8 mouse cellular contexts compared by ENCODE assay signal in genomic region chr9:66157958-66158830, GRCm38 (mm10). TPM values are rescaled to one million over a fixed set of nuclear protein-coding genes. Genes with fewer than 3 reads are reported as not detected.
DNase-seq lines count a peak whose midpoint lies in the region; ATAC-seq and TF ChIP-seq lines count a peak whose summit lies in the region.

TSS of gene Dapk2 (plus strand) at chr9:66158223.

- peak within 1 kb of the TSS; percentile 48 for H3K4me2 ChIP-seq in hindbrain, postnatal 0 days (ENCODE audit: low read depth, low read length)

- peak; percentile 61 for DNase-seq in WW6 (ENCODE audit: low read depth, low spot score)
- DNase-seq in cerebellum, postnatal 4 days (ENCODE audit: low spot score in 2 of 2), result peak; percentile 50 to 66
- DNase-seq in gastrocnemius, adult 8-10 months (ENCODE audit: low spot score in 2 of 2), result peak; percentile 77 to 86
- DNase-seq in hindbrain, postnatal 0 days (ENCODE audit: low spot score), result peak; percentile 70
- peak; percentile 20 to 21 for DNase-seq in left cerebral cortex, adult 8-10 months (ENCODE audit: low spot score in 2 of 2)
- DNase-seq in right cerebral cortex, adult 2 months (ENCODE audit: low spot score in 2 of 2), result peak; percentile 27 to 35
- peak; percentile 88 for DNase-seq in urinary bladder, postnatal 14 days (ENCODE audit: low spot score)

- H3K9ac ChIP-seq in hindbrain, postnatal 0 days (replicated peaks; ENCODE audit: low read length), result no peak within 1 kb of the TSS

- peak within 1 kb of the TSS; percentile 35 for H3K4me3 ChIP-seq in hindbrain, postnatal 0 days (ENCODE audit: low read length)
- peak within 1 kb of the TSS; percentile 92 for H3K4me3 ChIP-seq in megakaryocyte, embryonic 14.5 days (replicated peaks)

- peaks cover 6% of the 10 kb centered on the region; the same call in 1 of the 2 replicates for H3K4me1 ChIP-seq in hindbrain, postnatal 0 days (ENCODE audit: insufficient read depth, low read length)
- peaks cover 51% of the 10 kb centered on the region for H3K4me1 ChIP-seq in megakaryocyte, embryonic 14.5 days

- peak; percentile 78 for ATAC-seq in hindbrain, postnatal 0 days

- peak; percentile 46 for TF ChIP-seq CTCF in hindbrain, postnatal 0 days (IDR thresholded peaks at IDR 0.05; ENCODE audit: low read depth)

- no peaks in the 10 kb centered on the region for H3K36me3 ChIP-seq in hindbrain, postnatal 0 days (ENCODE audit: insufficient read depth, low read length)
- H3K36me3 ChIP-seq in megakaryocyte, embryonic 14.5 days (replicated peaks; ENCODE audit: low read length), result no peaks in the 10 kb centered on the region

- no peaks in the 10 kb centered on the region for H3K9me3 ChIP-seq in hindbrain, postnatal 0 days (ENCODE audit: low read length)
- H3K9me3 ChIP-seq in megakaryocyte, embryonic 14.5 days, result peaks cover 21% of the 10 kb centered on the region

- no peak within 1 kb of the TSS for H3K27ac ChIP-seq in hindbrain, postnatal 0 days

- 3% methylated on average over 58 of the region's 58 CpGs for WGBS in hindbrain, postnatal 0 days

- H3K27me3 ChIP-seq in hindbrain, postnatal 0 days (ENCODE audit: insufficient read depth, low read length), result no peaks in the 10 kb centered on the region
- peaks cover 66% of the 10 kb centered on the region for H3K27me3 ChIP-seq in megakaryocyte, embryonic 14.5 days (replicated peaks)

RNA-seq across cellular contexts. Expression of gene Dapk2, which starts in this region (rescaled TPM):
- 10 to 100 TPM; 28.1 to 36.2 (median 34.1) TPM for total RNA-seq in gastrocnemius, adult 8-10 months (2022)
- 0.21 TPM in 1 of 2 replicates, not detected in the other for total RNA-seq in hindbrain, postnatal 0 days (2014; rRNA removed)
- 0.55 and 0.58 TPM in 2 replicates for polyA plus RNA-seq in hindbrain, postnatal 0 days (2015; fragmentation: Nextera tagmentation; extraction: Ambion mirVana)
- total RNA-seq in left cerebral cortex, adult 8-10 months (2022), result 1 to 10 TPM; 1.4 to 2.5 (median 1.6) TPM
- polyA plus RNA-seq in megakaryocyte, embryonic 14.5 days (2012; ENCODE audit: insufficient read depth, low replicate concordance), result 0.96 and 1.2 TPM in 2 replicates

Comparison
In these comparisons a context has a peak if more than half of its experiments do, and no peak if none do; other contexts are left out.
1. RNA of gene Dapk2 (total RNA-seq): 28.1 to 36.2 TPM in gastrocnemius, adult 8-10 months; 1.4 to 2.5 TPM in left cerebral cortex, adult 8-10 months and 0.21 TPM in hindbrain, postnatal 0 days; every median in the first group is over 4 times any median in the second.
2. Peak in DNase-seq, ATAC-seq, H3K4me3 ChIP-seq and H3K4me2 ChIP-seq in hindbrain, postnatal 0 days; RNA of the gene not detected or under 1 TPM.
3. DNase-seq: peak in every context shown above with its lines; median percentile 88 in urinary bladder, postnatal 14 days; 82 in gastrocnemius, adult 8-10 months; 70 in hindbrain, postnatal 0 days; 61 in WW6; 58 in cerebellum, postnatal 4 days; 31 in right cerebral cortex, adult 2 months; 20 in left cerebral cortex, adult 8-10 months.